Mouse (Mus musculus) lung, adult 2 months (tissue): ENCODE measurements around the gene Mpo. TPM values are rescaled to one million over a fixed set of nuclear protein-coding genes. Genes with fewer than 3 reads are reported as not detected.
A peak's percentile ranks its signal among the peaks of the same experiment; 100 is the strongest.

Experiments
- DNase-seq: peaks from one replicate; pipeline ENCODE4 v3.0.0; 2022
- H3K4me1 ChIP-seq: fragments of 200-500 bp; 2 replicates; pipeline ENCODE4 v1.6.1; 2011; ENCODE audit warnings: low read length; ENCODE audit not compliant: control insufficient read depth, insufficient read depth
- H3K4me3 ChIP-seq: fragments of 200-500 bp; replicated peaks from 2 replicates; pipeline ENCODE3; 2011; ENCODE audit warnings: low read depth, mild to moderate bottlenecking, control low read depth, low read length; ENCODE audit errors: extremely low read depth
- CTCF ChIP-seq: fragments of 200-500 bp; IDR thresholded peaks from 2 replicates; pipeline ENCODE4 v1.5.1; 2011; ENCODE audit warnings: mild to moderate bottlenecking, low read length, control low read depth; ENCODE audit not compliant: insufficient read depth
- POLR2A ChIP-seq: fragments of 200-500 bp; IDR thresholded peaks from 2 replicates; pipeline ENCODE4 v1.6.1; 2011; ENCODE audit warnings: low read depth, mild to moderate bottlenecking, control low read depth, low read length, borderline replicate concordance; ENCODE audit errors: extremely low read depth
- WGBS: fragments of 180-500 bp; shearing (Covaris S2); methylation state at CpG from one replicate; pipeline ENCODE4 v1.1.7; 2018; 5-methylcytosine and 5-hydroxymethylcytosine counted together
- polyA plus RNA-seq: library from polyadenylated mRNA; depleted of rRNA; stranded (reverse); fragments of >200 nt; gene quantifications from 2 replicates; pipeline ENCODE4 v1.2.3, GENCODE M21; 2012; rRNA removed

Mpo gene
- 0.11 and 0.60 TPM in 2 replicates for polyA plus RNA-seq

DNA sequence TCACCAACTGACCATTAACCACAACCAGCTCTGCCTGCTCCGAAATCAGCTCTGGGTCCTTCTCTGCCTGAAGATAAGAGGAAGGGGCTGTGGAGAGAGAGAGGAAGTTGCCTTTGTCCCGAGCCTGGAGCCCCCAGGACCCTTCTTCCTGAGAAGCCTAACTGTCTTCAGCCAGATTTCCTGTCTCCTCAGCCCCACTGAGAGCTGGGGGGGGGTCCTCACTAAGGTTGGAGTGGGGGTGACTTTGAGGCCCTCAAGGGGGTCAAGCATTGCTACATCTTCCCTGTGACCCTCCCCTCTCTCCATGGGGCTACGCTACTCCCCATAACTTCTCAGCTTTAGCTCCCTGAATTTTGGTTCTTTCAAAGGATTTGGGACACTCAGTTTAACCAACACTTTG, at the start of gene Mpo:
TSS of gene Mpo (plus strand) at position 122 of the 400 bp plus-strand sequence.
- no peak for TF ChIP-seq POLR2A
- no peak for TF ChIP-seq CTCF
- WGBS, result 27% methylated on average over 3 of the region's 3 CpGs

DNA sequence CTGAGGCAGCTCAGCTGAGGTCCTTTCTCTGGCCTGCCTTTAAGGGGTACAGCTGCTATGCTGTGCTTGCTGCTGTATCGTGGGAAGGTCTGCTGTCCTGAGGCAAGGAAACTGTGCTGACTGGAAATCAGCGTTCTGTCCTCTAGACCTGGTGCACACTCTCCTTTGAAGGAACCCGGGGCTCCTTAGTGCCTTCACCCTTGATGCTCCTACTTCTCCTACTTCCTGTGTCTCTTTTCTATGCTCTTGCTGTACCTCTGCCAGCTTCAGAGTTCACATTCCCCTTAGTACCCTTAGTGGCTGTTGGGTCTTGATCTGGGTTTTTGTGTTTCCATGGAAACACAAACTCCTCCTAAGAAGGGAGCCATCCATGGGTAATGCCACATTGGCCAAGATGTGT, 49.7 kb upstream of the Mpo start:
- no peak for TF ChIP-seq CTCF
- TF ChIP-seq POLR2A, result no peak
- no peak for DNase-seq
- Histone ChIP-seq H3K4me3 (no peak overlapping the region), H3K4me1 (no peaks in the 10 kb centered on the region)
- 92% methylated on average over 3 of the region's 3 CpGs for WGBS

More for the DNA sequence above, at the start of gene Mpo:
- no peak for DNase-seq
- no peaks in the 10 kb centered on the region for H3K4me1 ChIP-seq
- H3K4me3 ChIP-seq, result no peak within 1 kb of the TSS

DNA sequence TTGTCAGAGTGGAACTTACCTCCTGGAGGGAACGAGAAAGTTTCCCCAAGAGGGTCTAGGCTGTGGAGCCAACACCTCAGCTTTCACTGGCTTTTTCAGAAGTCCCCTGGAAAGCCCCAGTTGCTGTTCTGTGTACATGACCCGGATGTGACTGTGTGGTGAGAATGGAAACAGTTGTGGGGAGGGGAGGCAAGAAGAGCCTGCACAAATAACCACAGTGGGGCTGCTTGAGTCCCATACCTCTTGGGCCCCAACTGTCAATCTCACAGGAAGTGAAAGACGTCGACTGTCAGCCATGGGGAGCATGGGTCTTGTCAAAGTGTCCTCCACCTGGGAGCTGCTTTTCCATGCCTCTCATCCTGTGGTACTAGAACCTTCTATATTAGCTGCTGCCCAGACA, 48.4 kb upstream of the Mpo start:
- no peak for DNase-seq
- H3K4me3 ChIP-seq, result no peak overlapping the region
- TF ChIP-seq POLR2A (no peak), CTCF (no peak)
- H3K4me1 ChIP-seq, result no peaks in the 10 kb centered on the region
- 65% methylated on average over 4 of the region's 4 CpGs for WGBS

DNA sequence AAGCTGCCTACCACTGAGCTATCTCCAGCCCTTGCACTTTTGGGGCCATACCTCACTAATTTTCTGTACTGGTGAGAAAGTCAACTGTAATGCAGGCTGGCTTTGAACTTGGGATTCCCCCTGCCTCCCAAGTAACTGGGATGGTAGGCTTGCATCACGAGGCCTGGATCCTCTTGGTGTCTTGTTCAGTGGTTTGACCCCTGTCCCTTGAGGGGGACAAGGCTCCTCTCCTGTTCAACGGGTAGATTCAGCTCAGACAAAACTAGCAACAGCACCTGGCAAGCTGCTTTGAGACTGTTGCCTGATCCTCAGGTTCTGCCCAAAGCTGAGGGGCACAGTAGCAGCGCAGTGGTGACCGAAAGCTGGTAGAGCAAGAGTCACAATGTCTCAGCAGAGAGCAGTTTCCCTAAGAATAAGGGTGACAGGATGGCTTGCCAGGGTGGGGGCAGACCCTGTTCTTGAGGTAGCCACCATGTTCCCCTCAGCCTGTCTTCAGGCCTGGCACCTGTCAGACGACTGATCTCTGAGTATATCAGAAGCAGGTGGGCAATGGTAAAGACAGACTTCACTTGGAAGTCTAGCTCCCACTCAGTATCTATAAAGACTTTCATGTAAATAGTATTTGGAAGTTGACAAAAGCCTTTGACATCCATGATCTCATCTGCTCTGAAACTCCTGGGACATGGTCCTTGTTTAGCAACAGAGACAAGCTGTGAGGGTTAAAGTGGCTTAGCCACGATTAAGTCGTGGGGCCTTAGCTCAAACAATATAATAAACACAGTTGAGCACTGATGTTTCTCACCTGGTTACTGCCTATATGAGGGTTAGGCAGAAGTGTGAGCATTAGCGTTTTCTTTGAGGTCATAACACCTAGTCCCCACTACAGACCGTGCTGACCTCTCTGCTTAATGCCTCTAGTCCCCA, 47.5 kb upstream of the Mpo start:
- H3K4me1 ChIP-seq, result 0 out of 2 replicates have a peak, but pooled peaks cover 2% of the 10 kb centered on the region
- H3K4me3 ChIP-seq, result no peak overlapping the region
- WGBS, result 67% methylated on average over 9 of the region's 9 CpGs
- TF ChIP-seq POLR2A (0 out of 2 replicates have a peak, but pooled peaks have one; percentile 2), CTCF (no peak)
- no peak for DNase-seq

DNA sequence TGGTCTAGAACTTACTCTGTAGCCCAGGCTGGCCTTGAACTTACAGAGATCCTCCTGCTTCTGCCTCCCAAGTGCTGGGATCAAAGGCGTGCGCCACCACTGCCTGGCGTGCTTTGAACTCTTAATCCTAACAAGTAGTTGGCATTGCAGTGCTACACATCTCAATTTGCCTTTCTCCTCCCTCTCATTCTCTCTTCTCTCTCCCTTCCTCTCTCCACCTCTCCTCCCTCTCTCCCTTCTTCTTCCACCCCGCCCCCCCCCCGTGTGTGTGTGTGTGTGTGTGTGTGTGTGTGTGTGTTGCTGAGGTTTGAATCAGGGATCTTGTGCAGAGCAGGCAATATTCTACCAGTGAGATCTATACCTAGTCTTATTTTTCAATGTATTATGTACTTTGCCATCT, 46.1 kb upstream of the Mpo start:
- 87% methylated on average over 5 of the region's 5 CpGs for whole genome bisulfite sequencing
- no peak for TF ChIP-seq POLR2A
- TF ChIP-seq CTCF, result no peak
- Histone ChIP-seq H3K4me3 (no peak overlapping the region), H3K4me1 (0 out of 2 replicates have a peak, but pooled peaks cover 2% of the 10 kb centered on the region)
- DNase-seq, result no peak

DNA sequence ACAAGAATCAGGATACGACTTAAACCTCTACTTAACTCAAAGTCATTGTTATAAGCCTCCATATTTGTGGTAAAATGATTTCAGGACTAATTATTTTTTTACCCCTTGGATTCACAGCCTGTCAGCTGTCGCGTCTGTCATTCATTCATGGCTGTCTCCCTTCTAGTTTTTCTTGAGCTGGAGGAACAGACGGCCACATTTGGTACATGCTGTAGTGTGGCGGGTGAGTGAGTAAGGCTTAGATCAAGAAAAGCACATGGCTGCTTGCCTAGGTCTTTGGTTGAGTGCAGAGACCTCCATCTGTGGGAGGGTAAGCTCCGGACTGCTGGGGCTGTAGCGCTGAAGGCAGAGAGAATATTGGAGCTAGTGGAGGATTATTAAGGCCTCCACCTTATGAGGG, 45.7 kb upstream of the Mpo start:
- 0 out of 2 replicates have a peak, but pooled peaks cover 2% of the 10 kb centered on the region for H3K4me1 ChIP-seq
- DNase-seq, result no peak
- TF ChIP-seq POLR2A (no peak), CTCF (no peak)
- 89% methylated on average over 7 of the region's 7 CpGs for WGBS
- no peak overlapping the region for H3K4me3 ChIP-seq

DNA sequence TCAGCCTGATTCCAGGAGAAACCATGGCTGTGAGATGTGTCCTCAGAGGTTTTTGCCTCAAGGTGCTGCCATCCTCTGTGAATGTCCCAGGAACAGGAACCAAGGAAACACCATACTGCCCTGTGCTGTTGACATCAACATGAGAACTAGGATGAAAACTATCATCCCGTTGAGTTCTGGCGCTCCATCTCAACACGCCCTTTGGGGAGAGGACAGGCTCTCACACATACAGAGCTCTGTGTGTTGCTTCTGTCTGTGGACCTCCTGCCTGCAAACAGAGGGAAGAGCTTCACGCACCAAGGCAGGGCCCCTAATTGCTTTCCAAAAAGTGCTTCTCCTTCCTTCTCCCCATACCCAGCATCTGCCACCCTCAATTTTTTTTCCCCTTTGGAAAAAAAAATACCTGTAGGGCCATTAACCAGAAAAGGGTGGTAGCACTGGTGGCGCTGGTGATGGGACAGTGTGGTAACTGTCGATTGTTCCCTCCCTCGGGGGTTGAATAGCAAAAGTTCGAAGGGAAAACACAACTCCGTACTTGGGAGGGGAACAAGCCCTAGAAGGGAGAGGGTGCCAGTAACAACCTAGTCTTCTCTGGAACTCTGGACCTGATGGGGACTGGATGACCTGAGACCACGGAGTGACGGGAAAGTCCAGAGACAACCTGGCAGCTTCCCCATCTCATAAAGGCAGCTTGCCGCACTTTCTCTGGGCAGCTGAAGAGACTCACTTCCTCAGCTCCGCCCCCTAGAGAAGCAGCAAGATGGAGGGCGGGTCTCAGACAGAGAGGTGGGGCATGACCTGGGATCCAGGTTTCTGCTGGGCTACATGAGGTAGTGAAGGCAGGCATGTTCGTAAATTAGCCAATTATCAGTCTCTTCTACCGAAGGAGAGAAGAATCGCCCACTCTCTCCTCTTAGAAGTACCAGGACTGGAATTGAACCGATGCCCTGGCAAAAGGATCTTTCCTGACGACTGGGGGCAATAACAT, 45.0 kb upstream of the Mpo start:
- H3K4me3 ChIP-seq, result peak overlapping the region; percentile 39
- TF ChIP-seq POLR2A (peak; percentile 54; the same call in 1 of the 2 replicates), CTCF (no peak)
- 0 out of 2 replicates have a peak, but pooled peaks cover 2% of the 10 kb centered on the region for H3K4me1 ChIP-seq
- DNase-seq, result no peak
- 24% methylated on average over 19 of the region's 19 CpGs for WGBS

DNA sequence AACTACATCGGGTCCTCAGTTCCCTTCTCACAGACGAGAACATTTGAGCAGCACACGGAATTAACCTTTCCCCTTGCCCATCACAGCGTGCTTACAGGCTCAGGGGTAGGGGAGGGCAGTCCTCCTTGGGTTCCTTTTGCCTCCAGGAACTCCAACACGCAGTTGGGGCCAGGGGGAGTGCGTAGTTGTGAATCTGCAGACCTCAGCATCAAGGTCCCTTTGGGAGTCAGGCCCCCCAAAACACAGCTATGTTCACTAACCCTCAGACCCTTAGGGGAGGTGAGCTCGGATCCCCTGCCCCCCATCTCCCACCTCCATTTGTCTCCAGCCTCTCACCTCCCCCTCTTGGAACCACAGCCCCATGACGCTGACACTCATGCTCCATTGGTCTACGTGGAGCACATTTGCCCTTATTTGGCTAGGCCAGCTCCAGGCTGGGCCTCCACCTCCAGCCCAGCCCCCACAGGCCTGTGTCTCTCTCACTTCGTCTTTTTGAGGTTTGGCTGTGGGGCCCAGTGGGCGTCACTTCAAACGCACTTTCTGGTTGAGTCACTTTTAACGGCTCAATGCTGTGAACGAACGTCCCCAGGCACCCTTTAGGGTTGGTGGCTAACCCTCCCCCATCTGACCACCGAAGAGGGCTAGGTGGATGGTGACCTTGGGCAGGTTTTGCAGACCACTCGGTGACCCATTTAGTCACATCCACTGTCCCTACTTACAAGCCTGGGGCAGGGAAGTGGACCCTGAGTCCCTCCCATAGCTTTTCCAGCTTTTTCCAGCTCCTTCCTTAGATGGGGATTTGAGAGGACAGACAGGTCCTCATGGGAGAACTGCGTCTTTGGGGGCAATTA, 44.0 kb upstream of the Mpo start:
- H3K4me1 ChIP-seq, result 0 out of 2 replicates have a peak, but pooled peaks cover 2% of the 10 kb centered on the region
- TF ChIP-seq POLR2A, result peak; percentile 36; the same call in 1 of the 2 replicates
- TF ChIP-seq CTCF, result no peak
- peak overlapping the region; percentile 26 for H3K4me3 ChIP-seq
- no peak for DNase-seq
- WGBS, result 39% methylated on average over 18 of the region's 18 CpGs

DNA sequence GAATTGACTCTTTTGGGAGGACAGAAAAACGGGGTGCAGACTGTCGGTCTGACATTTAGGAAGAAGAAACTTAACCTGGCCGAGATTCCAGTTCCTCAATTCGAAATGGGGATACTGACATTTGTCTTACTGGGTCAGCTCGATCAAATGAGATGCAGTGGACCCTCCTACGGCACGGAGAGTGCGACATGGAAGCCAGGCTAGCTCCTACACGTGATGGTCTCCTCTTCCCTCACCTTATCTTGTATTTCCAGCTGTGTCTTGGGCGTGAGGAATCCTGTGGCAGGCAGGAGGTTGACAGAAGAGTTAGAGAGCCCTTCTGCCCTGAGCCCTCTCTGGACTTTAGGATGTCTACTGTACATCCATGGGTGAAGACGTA, 43.3 kb upstream of the Mpo start:
- 66% methylated on average over 11 of the region's 11 CpGs for WGBS
- Histone ChIP-seq H3K4me3 (peak overlapping the region; percentile 6), H3K4me1 (0 out of 2 replicates have a peak, but pooled peaks cover 2% of the 10 kb centered on the region)
- no peak for TF ChIP-seq POLR2A
- TF ChIP-seq CTCF, result no peak
- no peak for DNase-seq
